Mouse (Mus musculus): ENCODE measurements around the gene Cyp2a22.
"Not testable (repeated sequence)": the region's sequence is repeated elsewhere in the genome, so short reads cannot be mapped to it uniquely, and the experiment has no call there.

The Cyp2a22 gene

DNA sequence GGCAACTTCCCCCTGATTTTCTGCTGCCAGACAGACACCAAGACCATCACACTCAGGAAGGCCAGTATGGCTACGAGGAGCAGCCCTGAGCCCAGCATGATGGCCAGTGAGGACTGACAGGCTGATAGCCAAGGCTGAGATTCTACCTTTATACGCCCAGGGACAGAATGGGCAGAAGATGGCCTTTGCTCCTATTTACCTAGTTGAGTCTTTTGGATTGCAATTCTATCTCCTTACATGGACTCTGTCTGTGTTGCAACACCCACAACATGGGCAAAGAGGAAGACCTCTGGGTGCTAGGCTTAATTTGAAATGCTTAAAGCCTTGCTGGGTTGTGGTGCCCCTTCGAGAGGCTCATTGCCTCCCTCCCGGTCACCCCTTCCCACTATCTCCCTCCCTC lies at the start of gene Cyp2a22:
Gene Cyp2a22 (minus strand): TSS at position 123 of the 400 bp plus-strand sequence.
- Histone ChIP-seq H3K9me3 (ENCODE audit: low read length) (0 out of 2 replicates have a peak, but pooled peaks cover 5% of the 10 kb centered on the region), H3K4me1 (replicated peaks; ENCODE audit: low read depth, low read length) (no peaks in the 10 kb centered on the region), H3K36me3 (ENCODE audit: insufficient read depth, low read length) (no peaks in the 10 kb centered on the region), H3K27me3 (ENCODE audit: insufficient read depth, low read length) (no peaks in the 10 kb centered on the region), H3K4me3 (replicated peaks; ENCODE audit: low read length) (no peak within 1 kb of the TSS)
- TF ChIP-seq POU5F1 (IDR thresholded peaks at IDR 0.05; ENCODE audit: borderline replicate concordance, low read length) (no peak), CTCF (conservative IDR thresholded peaks at IDR 0.05; ENCODE audit: low read length) (no peak), NANOG (IDR thresholded peaks at IDR 0.05; ENCODE audit: borderline replicate concordance, low read length) (no peak)

DNA sequence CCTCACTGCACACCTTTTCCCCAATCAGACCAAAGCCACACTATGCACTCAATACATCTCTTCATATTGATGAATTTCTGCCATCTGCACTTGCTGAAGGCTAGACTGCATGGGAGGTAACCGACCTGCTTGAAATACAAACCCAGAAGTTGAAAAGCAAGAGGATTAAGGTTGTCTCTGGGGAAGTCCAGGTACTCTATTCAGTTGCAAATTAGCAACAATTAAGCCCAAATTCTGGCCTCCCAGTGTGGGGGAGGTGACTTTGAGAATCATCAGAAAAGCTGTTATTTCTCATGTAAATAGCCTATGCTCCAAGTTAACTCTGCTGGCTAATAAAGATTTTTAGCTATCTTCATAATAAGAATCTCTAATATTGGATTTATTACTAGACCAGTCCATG lies 44.0 kb upstream of the Cyp2a22 start:
- H3K4me3 ChIP-seq (replicated peaks; ENCODE audit: low read length); H3K27me3 ChIP-seq (ENCODE audit: insufficient read depth, low read length); H3K36me3 ChIP-seq (ENCODE audit: insufficient read depth, low read length): not testable (repeated sequence)
- TF ChIP-seq NANOG (IDR thresholded peaks at IDR 0.05; ENCODE audit: borderline replicate concordance, low read length), result peak; percentile 50; the same call in 1 of the 2 replicates
- H3K4me1 ChIP-seq (replicated peaks; ENCODE audit: low read depth, low read length), result peaks cover 10% of the 10 kb centered on the region
- H3K9me3 ChIP-seq (ENCODE audit: low read length), result peaks cover 40% of the 10 kb centered on the region

GRCm38 (mm10) chr7:26982551-26982950 lies 43.4 kb upstream of the Cyp2a22 start:
- peaks cover 10% of the 10 kb centered on the region for H3K4me1 ChIP-seq (replicated peaks; ENCODE audit: low read depth, low read length)
- H3K36me3 ChIP-seq (ENCODE audit: insufficient read depth, low read length), result no peaks in the 10 kb centered on the region
- peaks cover 40% of the 10 kb centered on the region for H3K9me3 ChIP-seq (ENCODE audit: low read length)
- TF ChIP-seq POU5F1 (IDR thresholded peaks at IDR 0.05; ENCODE audit: borderline replicate concordance, low read length) (no peak), NANOG (IDR thresholded peaks at IDR 0.05; ENCODE audit: borderline replicate concordance, low read length) (no peak), CTCF (conservative IDR thresholded peaks at IDR 0.05; ENCODE audit: low read length) (no peak)
- no peaks in the 10 kb centered on the region for H3K27me3 ChIP-seq (ENCODE audit: insufficient read depth, low read length)
- no peak overlapping the region for H3K4me3 ChIP-seq (replicated peaks; ENCODE audit: low read length)

DNA sequence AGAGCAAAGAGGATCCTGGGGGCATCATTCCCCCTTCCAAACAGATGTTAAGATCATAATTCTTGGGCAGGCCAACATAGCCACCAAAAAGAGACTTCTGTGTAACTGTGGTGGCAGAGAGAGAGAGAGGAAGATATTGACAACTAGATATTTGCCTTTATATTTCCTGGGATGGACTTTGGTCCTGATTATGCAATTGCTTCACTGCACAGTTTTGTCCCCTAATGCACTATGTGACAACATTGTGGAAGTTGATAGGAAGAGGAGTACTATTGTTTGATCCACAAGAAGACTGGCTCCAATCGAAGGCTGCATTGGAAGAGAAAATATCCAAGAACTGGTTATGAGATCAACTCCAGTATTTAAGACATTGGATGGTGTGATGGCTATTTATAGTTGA lies 42.8 kb upstream of the Cyp2a22 start:
- H3K36me3 ChIP-seq (ENCODE audit: insufficient read depth, low read length); H3K27me3 ChIP-seq (ENCODE audit: insufficient read depth, low read length); H3K4me3 ChIP-seq (replicated peaks; ENCODE audit: low read length): not testable (repeated sequence)
- peaks cover 10% of the 10 kb centered on the region for H3K4me1 ChIP-seq (replicated peaks; ENCODE audit: low read depth, low read length)
- H3K9me3 ChIP-seq (ENCODE audit: low read length), result peaks cover 40% of the 10 kb centered on the region

GRCm38 (mm10) chr7:26981464-26981863 lies 42.3 kb upstream of the Cyp2a22 start:
- not testable (repeated sequence) for H3K27me3 ChIP-seq (ENCODE audit: insufficient read depth, low read length); H3K4me3 ChIP-seq (replicated peaks; ENCODE audit: low read length); H3K36me3 ChIP-seq (ENCODE audit: insufficient read depth, low read length)
- Histone ChIP-seq H3K9me3 (ENCODE audit: low read length) (peaks cover 40% of the 10 kb centered on the region), H3K4me1 (replicated peaks; ENCODE audit: low read depth, low read length) (peaks cover 10% of the 10 kb centered on the region)

DNA sequence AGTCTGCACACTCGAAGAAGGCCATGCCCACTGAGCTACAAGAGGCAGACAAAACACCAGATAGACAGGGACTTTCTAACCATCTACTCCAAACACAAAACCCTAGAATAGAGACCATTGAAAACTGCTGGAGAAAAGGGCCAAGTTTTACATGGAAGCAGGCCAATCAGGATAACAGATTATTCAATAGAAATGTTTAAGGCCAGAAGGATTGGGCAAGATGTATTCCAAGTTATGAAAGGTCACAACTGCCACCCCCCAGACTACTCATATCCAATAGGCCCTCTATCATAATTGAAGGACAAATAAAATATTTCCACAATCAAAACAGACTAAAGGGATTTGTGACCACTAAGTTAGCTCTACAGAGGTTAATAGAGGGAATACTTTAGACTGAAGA lies 23.2 kb upstream of the Cyp2a22 start:
- not testable (repeated sequence) for H3K27me3 ChIP-seq (ENCODE audit: insufficient read depth, low read length); H3K36me3 ChIP-seq (ENCODE audit: insufficient read depth, low read length); H3K4me1 ChIP-seq (replicated peaks; ENCODE audit: low read depth, low read length); H3K4me3 ChIP-seq (replicated peaks; ENCODE audit: low read length)
- peaks cover 34% of the 10 kb centered on the region for H3K9me3 ChIP-seq (ENCODE audit: low read length)

- not testable (repeated sequence) for H3K36me3 ChIP-seq (ENCODE audit: insufficient read depth, low read length); H3K4me1 ChIP-seq (replicated peaks; ENCODE audit: low read depth, low read length); H3K4me3 ChIP-seq (replicated peaks; ENCODE audit: low read length); H3K27me3 ChIP-seq (ENCODE audit: insufficient read depth, low read length); H3K9me3 ChIP-seq (ENCODE audit: low read length)
Measured at GRCm38 (mm10) chr7:26953306-26953705, 14.1 kb upstream of the Cyp2a22 start.

DNA sequence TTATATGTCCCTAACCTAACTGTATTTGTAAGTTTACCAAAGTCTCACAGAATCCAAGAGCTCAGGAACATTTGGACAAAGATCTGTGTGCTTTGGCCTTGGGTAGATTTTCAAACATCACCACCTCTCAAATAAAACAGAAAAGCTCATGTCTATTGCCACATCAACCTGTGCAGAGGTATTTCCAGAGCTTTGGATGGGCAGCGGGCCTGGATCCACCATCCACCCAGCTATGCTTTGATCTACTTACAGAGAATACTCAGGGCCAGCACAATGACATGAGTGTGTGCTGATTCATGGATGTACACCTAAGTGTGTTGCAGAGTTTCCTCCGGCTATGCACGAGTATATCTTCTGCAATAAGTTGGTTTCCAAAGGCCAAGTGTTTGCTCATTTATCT lies 13.5 kb upstream of the Cyp2a22 start:
- not testable (repeated sequence) for H3K4me1 ChIP-seq (replicated peaks; ENCODE audit: low read depth, low read length); H3K36me3 ChIP-seq (ENCODE audit: insufficient read depth, low read length); H3K9me3 ChIP-seq (ENCODE audit: low read length); H3K4me3 ChIP-seq (replicated peaks; ENCODE audit: low read length); H3K27me3 ChIP-seq (ENCODE audit: insufficient read depth, low read length)

GRCm38 (mm10) chr7:26941320-26941925 lies 2.2 kb upstream of the Cyp2a22 start:
- not testable (repeated sequence) for H3K4me3 ChIP-seq (replicated peaks; ENCODE audit: low read length); H3K27me3 ChIP-seq (ENCODE audit: insufficient read depth, low read length); H3K4me1 ChIP-seq (replicated peaks; ENCODE audit: low read depth, low read length); H3K36me3 ChIP-seq (ENCODE audit: insufficient read depth, low read length)
- peaks cover 22% of the 10 kb centered on the region for H3K9me3 ChIP-seq (ENCODE audit: low read length)

GRCm38 (mm10) chr7:26917114-26917513 lies 22.1 kb downstream of the Cyp2a22 start:
- H3K4me3 ChIP-seq (replicated peaks; ENCODE audit: low read length); H3K36me3 ChIP-seq (ENCODE audit: insufficient read depth, low read length): not testable (repeated sequence)
- H3K9me3 ChIP-seq (ENCODE audit: low read length), result peaks cover 10% of the 10 kb centered on the region

More at GRCm38 (mm10) chr7:26917114-26917513, 22.1 kb downstream of the Cyp2a22 start:
- not testable (repeated sequence) for H3K4me1 ChIP-seq (replicated peaks; ENCODE audit: low read depth, low read length); H3K27me3 ChIP-seq (ENCODE audit: insufficient read depth, low read length)
